ENCODE assay signal across 22 mouse cellular contexts in genomic region chrX:8099435-8099834, GRCm38 (mm10). TPM values are rescaled to one million over a fixed set of nuclear protein-coding genes. Genes with fewer than 3 reads are reported as not detected.
DNase-seq lines count a peak whose midpoint lies in the region; ATAC-seq and TF ChIP-seq lines count a peak whose summit lies in the region.
"Had no signal": no experiment of that assay in that cellular context is flagged by ENCODE, and none has a peak within 500 bp of the region (broad histone marks: within the 10 kb centered on the region; RNA-seq: fewer than 3 reads in every experiment).

No protein-coding gene starts in this region.

- DNase-seq in 416B (ENCODE audit: low read depth) (peak; percentile 23), MEL (ENCODE audit: low read depth, low spot score) (peak; percentile 77)
- no peak for DNase-seq in liver, postnatal 0 days
- DNase-seq in adrenal gland, adult 18-20 months (ENCODE audit: low spot score in 2 of 2): no peak
- DNase-seq in lung, postnatal 25 days (ENCODE audit: low spot score): no peak
- no peak for DNase-seq in spleen, adult 12 weeks (ENCODE audit: low spot score)
- DNase-seq: adrenal gland, postnatal 10 days; cerebellum, adult 2 months; cerebellum, postnatal 10 days; forebrain, postnatal 0 days; gastrocnemius, adult 2 months; gastrocnemius, postnatal 36 days; heart, adult 18-20 months; heart, postnatal 10 days had no signal

- no peak overlapping the region for H3K4me2 ChIP-seq in intestine, embryonic 15.5 days (replicated peaks)
- H3K4me2 ChIP-seq in intestine, postnatal 0 days (replicated peaks; ENCODE audit: low read depth): no peak overlapping the region
- no peak overlapping the region for H3K4me2 ChIP-seq in liver, postnatal 0 days (ENCODE audit: low read depth, low read length)
- H3K4me2 ChIP-seq: forebrain, embryonic 13.5 days; hindbrain, embryonic 13.5 days had no signal

- H3K36me3 ChIP-seq in intestine, embryonic 15.5 days: no peaks in the 10 kb centered on the region
- no peaks in the 10 kb centered on the region for H3K36me3 ChIP-seq in intestine, postnatal 0 days (ENCODE audit: control insufficient read depth, insufficient read depth)
- peaks cover 0 to 29% of the 10 kb centered on the region in 2 experiments; a peak in 2 of 4 replicates for H3K36me3 ChIP-seq in MEL (ENCODE audit: control insufficient read depth in 1 of 2, insufficient read depth in 2 of 2, low read length in 2 of 2)
- H3K36me3 ChIP-seq in liver, postnatal 0 days (replicated peaks; ENCODE audit: insufficient read depth, low read length): no peaks in the 10 kb centered on the region
- H3K36me3 ChIP-seq: embryonic facial prominence, embryonic 10.5 days; heart, embryonic 10.5 days; hindbrain, embryonic 13.5 days had no signal

- no peaks in the 10 kb centered on the region for H3K9me3 ChIP-seq in intestine, embryonic 15.5 days
- no peaks in the 10 kb centered on the region for H3K9me3 ChIP-seq in intestine, postnatal 0 days (ENCODE audit: control insufficient read depth)
- no peaks in the 10 kb centered on the region for H3K9me3 ChIP-seq in MEL (replicated peaks; ENCODE audit: insufficient read depth, low read length)
- H3K9me3 ChIP-seq in liver, postnatal 0 days (ENCODE audit: low read length): no peaks in the 10 kb centered on the region
- H3K9me3 ChIP-seq: embryonic facial prominence, embryonic 10.5 days; forebrain, embryonic 13.5 days; heart, embryonic 10.5 days; hindbrain, embryonic 13.5 days had no signal

- no peak overlapping the region for H3K4me3 ChIP-seq in intestine, embryonic 15.5 days (replicated peaks)
- no peak overlapping the region for H3K4me3 ChIP-seq in intestine, postnatal 0 days (ENCODE audit: low read depth, low read length)
- no peak overlapping the region for H3K4me3 ChIP-seq in MEL (ENCODE audit: control insufficient read depth in 1 of 2, insufficient read depth in 1 of 2, low read depth in 2 of 2, low read length in 2 of 2)
- H3K4me3 ChIP-seq in liver, postnatal 0 days (ENCODE audit: low read depth, low read length): no peak overlapping the region
- H3K4me3 ChIP-seq: embryonic facial prominence, embryonic 10.5 days; forebrain, embryonic 13.5 days; gastrocnemius, adult 2 months; heart, embryonic 10.5 days; hindbrain, embryonic 13.5 days had no signal

- no peak overlapping the region for H3K9ac ChIP-seq in intestine, embryonic 15.5 days
- H3K9ac ChIP-seq in intestine, postnatal 0 days (ENCODE audit: low read depth, low read length): no peak overlapping the region
- no peak overlapping the region for H3K9ac ChIP-seq in MEL (ENCODE audit: control insufficient read depth, low read depth, low read length, poor library complexity, severe bottlenecking)
- no peak overlapping the region for H3K9ac ChIP-seq in liver, postnatal 0 days (replicated peaks)
- H3K9ac ChIP-seq: forebrain, embryonic 13.5 days; forebrain, postnatal 0 days; hindbrain, embryonic 13.5 days had no signal

- no peak for TF ChIP-seq POLR2A in MEL (IDR thresholded peaks at IDR 0.05; ENCODE audit: control insufficient read depth in 1 of 2, insufficient read depth in 1 of 2, low read depth in 1 of 2, low read length in 2 of 2, poor library complexity in 1 of 2)

- H3K27me3 ChIP-seq in intestine, embryonic 15.5 days (replicated peaks): no peaks in the 10 kb centered on the region
- H3K27me3 ChIP-seq in intestine, postnatal 0 days (replicated peaks; ENCODE audit: control insufficient read depth, insufficient read depth, low read length): no peaks in the 10 kb centered on the region
- H3K27me3 ChIP-seq in MEL (ENCODE audit: control insufficient read depth in 1 of 2, insufficient read depth in 2 of 2, low read length in 2 of 2): no peaks in the 10 kb centered on the region
- no peaks in the 10 kb centered on the region for H3K27me3 ChIP-seq in liver, postnatal 0 days (ENCODE audit: insufficient read depth, low read length)
- H3K27me3 ChIP-seq: CH12.LX; forebrain, embryonic 13.5 days; hindbrain, embryonic 13.5 days had no signal

- TF ChIP-seq RAD21 in MEL (IDR thresholded peaks at IDR 0.05; ENCODE audit: low read depth, low read length): no peak

- 31% methylated on average over 4 of the region's 4 CpGs for WGBS in intestine, embryonic 15.5 days
- WGBS in intestine, postnatal 0 days: 34% methylated on average over 4 of the region's 4 CpGs
- 32% methylated on average over 4 of the region's 4 CpGs for WGBS in liver, postnatal 0 days (ENCODE audit: insufficient replicate concordance)

- ATAC-seq in intestine, embryonic 15.5 days: no peak
- ATAC-seq in intestine, postnatal 0 days: no peak
- ATAC-seq in liver, postnatal 0 days: no peak
- ATAC-seq: forebrain, embryonic 13.5 days; forebrain, postnatal 0 days; hindbrain, postnatal 0 days had no signal

- peak overlapping the region; percentile 58 for H3K27ac ChIP-seq in intestine, embryonic 15.5 days
- H3K27ac ChIP-seq in intestine, postnatal 0 days (ENCODE audit: low read depth, low read length): no peak overlapping the region; the same call in 1 of the 2 replicates
- peak overlapping the region; percentile 28 for H3K27ac ChIP-seq in MEL (ENCODE audit: control insufficient read depth, low read depth, low read length)
- 0 out of 2 replicates have a peak overlapping the region, but pooled peaks have one; percentile 29 for H3K27ac ChIP-seq in liver, postnatal 0 days (ENCODE audit: low read depth)
- H3K27ac ChIP-seq: embryonic facial prominence, embryonic 10.5 days; gastrocnemius, adult 2 months; heart, embryonic 10.5 days; hindbrain, postnatal 0 days had no signal

- peaks cover 2% of the 10 kb centered on the region; the same call in 1 of the 2 replicates for H3K79me2 ChIP-seq in MEL (ENCODE audit: control insufficient read depth, insufficient read depth, low read length, poor library complexity)

- peak; percentile 37 to 43; a peak in 2 of 4 replicates for TF ChIP-seq EP300 in MEL (IDR thresholded peaks at IDR 0.05; ENCODE audit: low read depth in 1 of 2, low read length in 2 of 2)
- no peak for TF ChIP-seq EP300 in liver, postnatal 0 days (IDR thresholded peaks at IDR 0.05; ENCODE audit: low read depth)

- H3K4me1 ChIP-seq in intestine, embryonic 15.5 days (replicated peaks): no peaks in the 10 kb centered on the region
- H3K4me1 ChIP-seq in intestine, postnatal 0 days (replicated peaks; ENCODE audit: control insufficient read depth, insufficient read depth, low read length): no peaks in the 10 kb centered on the region
- peaks cover 4 to 30% of the 10 kb centered on the region in 2 experiments; a peak in 3 of 4 replicates for H3K4me1 ChIP-seq in MEL (ENCODE audit: control insufficient read depth in 1 of 2, insufficient read depth in 2 of 2, low read length in 2 of 2)
- no peaks in the 10 kb centered on the region for H3K4me1 ChIP-seq in liver, postnatal 0 days (ENCODE audit: insufficient read depth)

- TF ChIP-seq CTCF in intestine, postnatal 0 days (IDR thresholded peaks at IDR 0.05; ENCODE audit: low read depth): no peak
- no peak for TF ChIP-seq CTCF in MEL (IDR thresholded peaks at IDR 0.05 in 2 of 3, conservative IDR thresholded peaks at IDR 0.05 in 1 of 3; ENCODE audit: control insufficient read depth in 1 of 3, insufficient read depth in 1 of 3, low read depth in 2 of 3, low read length in 3 of 3, poor library complexity in 1 of 3, severe bottlenecking in 1 of 3)
- no peak for TF ChIP-seq CTCF in liver, postnatal 0 days (IDR thresholded peaks at IDR 0.05; ENCODE audit: low read depth)

TF ChIP-seq in MEL, 35 proteins besides CTCF, POLR2A, EP300 and RAD21 (continues in another document):
- TF ChIP-seq RCOR1 (IDR thresholded peaks at IDR 0.05; ENCODE audit: low read depth, low read length) (peak; percentile 97), USF1 (IDR thresholded peaks at IDR 0.05; ENCODE audit: low read depth, low read length) (no peak), TAL1 (IDR thresholded peaks at IDR 0.05; ENCODE audit: low read length) (peak; percentile 22), MYC (IDR thresholded peaks at IDR 0.05; ENCODE audit: low read depth, low read length) (0 out of 2 replicates have a peak, but pooled peaks have one; percentile 41)

RNA-seq across cellular contexts. Expression of gene Was, which starts 9.1 kb away (rescaled TPM):
- polyA plus RNA-seq in intestine, embryonic 15.5 days (2015; fragmentation: Nextera tagmentation; extraction: Ambion mirVana): 0.57 and 0.62 TPM in 2 replicates
- polyA plus RNA-seq in intestine, postnatal 0 days (2015; fragmentation: Nextera tagmentation; extraction: Ambion mirVana): 0.34 and 0.48 TPM in 2 replicates
- total RNA-seq in MEL (2012; rRNA removed): 133 and 146 TPM in 2 replicates
- polyA plus RNA-seq in MEL (2012; ENCODE audit: insufficient read depth in 1 of 2, insufficient read length in 2 of 2, low read depth in 1 of 2, low replicate concordance in 2 of 2, missing spikeins in 1 of 2): 100 to 1,000 TPM in 1 of 2 experiments, not detected in 1; 167 TPM
- 2.4 and 2.9 TPM in 2 replicates for polyA plus RNA-seq in liver, postnatal 0 days (2015; fragmentation: Nextera tagmentation; extraction: Ambion mirVana)
- total RNA-seq in adrenal gland, adult 18-20 months (2021): 1 to 10 TPM; 1.7 to 3.1 TPM
- polyA plus RNA-seq: forebrain, embryonic 13.5 days had no signal

RNA-seq across cellular contexts. Expression of gene Suv39h1, which starts 24.9 kb away (rescaled TPM):
- 47.5 and 53.3 TPM in 2 replicates for polyA plus RNA-seq in intestine, embryonic 15.5 days (2015; fragmentation: Nextera tagmentation; extraction: Ambion mirVana)
- 15.5 and 16.5 TPM in 2 replicates for polyA plus RNA-seq in intestine, postnatal 0 days (2015; fragmentation: Nextera tagmentation; extraction: Ambion mirVana)
- 103 and 104 TPM in 2 replicates for total RNA-seq in MEL (2012; rRNA removed)
- 100 to 1,000 TPM; 122 to 129 TPM for polyA plus RNA-seq in MEL (2012; ENCODE audit: insufficient read depth in 1 of 2, insufficient read length in 2 of 2, low read depth in 1 of 2, low replicate concordance in 2 of 2, missing spikeins in 1 of 2)
- polyA plus RNA-seq in liver, postnatal 0 days (2015; fragmentation: Nextera tagmentation; extraction: Ambion mirVana): 13.9 and 15.8 TPM in 2 replicates
- 10 to 100 TPM in 1 of 2 experiments, 1 to 10 TPM in 1; 8.6 to 11.1 TPM for total RNA-seq in adrenal gland, adult 18-20 months (2021)

RNA-seq across cellular contexts. Expression of gene Wdr13, which starts 33.3 kb away (rescaled TPM):
- polyA plus RNA-seq in intestine, embryonic 15.5 days (2015; fragmentation: Nextera tagmentation; extraction: Ambion mirVana): 21.4 and 21.7 TPM in 2 replicates
- polyA plus RNA-seq in intestine, postnatal 0 days (2015; fragmentation: Nextera tagmentation; extraction: Ambion mirVana): 10.1 and 13.6 TPM in 2 replicates
- total RNA-seq in MEL (2012; rRNA removed): 23.8 and 29.6 TPM in 2 replicates
- 10 to 100 TPM in 1 of 2 experiments, not detected in 1; 46.8 TPM for polyA plus RNA-seq in MEL (2012; ENCODE audit: insufficient read depth in 1 of 2, insufficient read length in 2 of 2, low read depth in 1 of 2, low replicate concordance in 2 of 2, missing spikeins in 1 of 2)
- polyA plus RNA-seq in liver, postnatal 0 days (2015; fragmentation: Nextera tagmentation; extraction: Ambion mirVana): 4.6 and 5.6 TPM in 2 replicates
- 10 to 100 TPM; 58.0 to 61.7 TPM for total RNA-seq in adrenal gland, adult 18-20 months (2021)

RNA-seq across cellular contexts. Expression of gene Rbm3, which starts 46.2 kb away (rescaled TPM):
- polyA plus RNA-seq in intestine, embryonic 15.5 days (2015; fragmentation: Nextera tagmentation; extraction: Ambion mirVana): 426 and 506 TPM in 2 replicates
- 591 and 623 TPM in 2 replicates for polyA plus RNA-seq in intestine, postnatal 0 days (2015; fragmentation: Nextera tagmentation; extraction: Ambion mirVana)
- total RNA-seq in MEL (2012; rRNA removed): 906 and 1,021 TPM in 2 replicates
- 100 to 1,000 TPM in 1 of 2 experiments, not detected in 1; 750 TPM for polyA plus RNA-seq in MEL (2012; ENCODE audit: insufficient read depth in 1 of 2, insufficient read length in 2 of 2, low read depth in 1 of 2, low replicate concordance in 2 of 2, missing spikeins in 1 of 2)
- polyA plus RNA-seq in liver, postnatal 0 days (2015; fragmentation: Nextera tagmentation; extraction: Ambion mirVana): 413 and 415 TPM in 2 replicates
- 100 to 1,000 TPM; 107 to 140 TPM for total RNA-seq in adrenal gland, adult 18-20 months (2021)

Comparison
In these comparisons a context has a peak if more than half of its experiments do, and no peak if none do; other contexts are left out.
1. DNase-seq: peak in 416B (single experiment) and MEL (single experiment); none in liver, postnatal 0 days (single experiment), adrenal gland, adult 18-20 months (0 of 2), lung, postnatal 25 days (single experiment) and spleen, adult 12 weeks (single experiment).